Mouse (Mus musculus): Measurements from ENCODE around the gene Smarcc1.
"Not testable (repeated sequence)": the region's sequence is repeated elsewhere in the genome, so short reads cannot be mapped to it uniquely, and the experiment has no call there.

The Smarcc1 gene

GRCm38 (mm10) chr9:110116977-110117778 is at the start of gene Smarcc1:
Gene Smarcc1, plus strand, starts transcription at chr9:110117708.
- peak; percentile 89 to 93 for DNase-seq

- no peak for DNase-seq
Measured at GRCm38 (mm10) chr9:110068745-110069144, 48.8 kb upstream of the Smarcc1 start.

- peak; percentile 39 to 69 for DNase-seq
Measured at GRCm38 (mm10) chr9:110070358-110070757, 47.1 kb upstream of the Smarcc1 start.

GRCm38 (mm10) chr9:110071011-110071410 is 46.5 kb upstream of the Smarcc1 start:
- no peak for DNase-seq

- peak; percentile 76 to 92 for DNase-seq
Measured at GRCm38 (mm10) chr9:110071843-110072242, 45.7 kb upstream of the Smarcc1 start.

GRCm38 (mm10) chr9:110076468-110076867 is 41.0 kb upstream of the Smarcc1 start:
- not testable (repeated sequence) for DNase-seq

GRCm38 (mm10) chr9:110081066-110081465 is 36.4 kb upstream of the Smarcc1 start:
- DNase-seq, result no peak

GRCm38 (mm10) chr9:110084201-110084964 is 33.1 kb upstream of the Smarcc1 start:
- no peak for DNase-seq

GRCm38 (mm10) chr9:110085693-110086092 is 31.8 kb upstream of the Smarcc1 start:
- DNase-seq, result no peak

- peak in 1 of 2 experiments; percentile 50 for DNase-seq
Measured at GRCm38 (mm10) chr9:110093303-110093702, 24.2 kb upstream of the Smarcc1 start.

- DNase-seq, result no peak
Measured at GRCm38 (mm10) chr9:110094761-110095160, 22.7 kb upstream of the Smarcc1 start.

GRCm38 (mm10) chr9:110097791-110098190 is 19.7 kb upstream of the Smarcc1 start:
- DNase-seq, result no peak

- DNase-seq, result peak; percentile 94 to 98
Measured at GRCm38 (mm10) chr9:110100627-110101600, 16.6 kb upstream of the Smarcc1 start.

GRCm38 (mm10) chr9:110116353-110116976 is 1.0 kb upstream of the Smarcc1 start:
- no peak for DNase-seq

GRCm38 (mm10) chr9:110117779-110118139 is 251 bp downstream of the Smarcc1 start, which contains the start of gene Dhx30:
Gene Dhx30, minus strand, starts transcription at chr9:110117830.
- no peak for DNase-seq

GRCm38 (mm10) chr9:110118249-110118648 is 741 bp downstream of the Smarcc1 start:
- DNase-seq, result no peak

GRCm38 (mm10) chr9:110121424-110121823 is 3.9 kb downstream of the Smarcc1 start:
- DNase-seq, result no peak

GRCm38 (mm10) chr9:110123322-110123721 is 5.8 kb downstream of the Smarcc1 start:
- DNase-seq, result no peak

GRCm38 (mm10) chr9:110124008-110124540 is 6.6 kb downstream of the Smarcc1 start:
- not testable (repeated sequence) for DNase-seq

GRCm38 (mm10) chr9:110130896-110131524 is 13.5 kb downstream of the Smarcc1 start:
- no peak for DNase-seq

GRCm38 (mm10) chr9:110131525-110132197 is 14.2 kb downstream of the Smarcc1 start:
- DNase-seq, result peak; percentile 99 to 100
